ENCODE assay signal across 34 mouse cellular contexts in genomic region chr1:92703270-92703669, GRCm38 (mm10). TPM values are rescaled to one million over a fixed set of nuclear protein-coding genes. Genes with fewer than 3 reads are reported as not detected.
A peak's percentile ranks its signal among the peaks of the same experiment; 100 is the strongest.
DNase-seq lines count a peak whose midpoint lies in the region; ATAC-seq and TF ChIP-seq lines count a peak whose summit lies in the region.
"Had no signal": no experiment of that assay in that cellular context is flagged by ENCODE, and none has a peak within 500 bp of the region (broad histone marks: within the 10 kb centered on the region; RNA-seq: fewer than 3 reads in every experiment).

No protein-coding gene starts in this region.

- TF ChIP-seq POLR2A in myocyte (IDR thresholded peaks at IDR 0.05; ENCODE audit: insufficient read length, low read depth), result peak; percentile 30

- H3K36me3 ChIP-seq in heart, embryonic 14.5 days (ENCODE audit: control insufficient read depth, insufficient read depth, low read length), result no peaks in the 10 kb centered on the region
- no peaks in the 10 kb centered on the region for H3K36me3 ChIP-seq in myocyte (ENCODE audit: control insufficient read depth, insufficient read depth)
- H3K36me3 ChIP-seq: kidney, embryonic 15.5 days; liver, embryonic 15.5 days; neural tube, embryonic 15.5 days; stomach, embryonic 15.5 days had no signal

- H3ac ChIP-seq in myocyte (ENCODE audit: control insufficient read depth, insufficient read length), result no peak overlapping the region

- H3K9me3 ChIP-seq in heart, embryonic 14.5 days (ENCODE audit: control insufficient read depth, low read length), result no peaks in the 10 kb centered on the region
- H3K9me3 ChIP-seq: liver, embryonic 15.5 days; neural tube, embryonic 15.5 days; stomach, embryonic 15.5 days had no signal

- no peak for ATAC-seq in heart, embryonic 14.5 days (ENCODE audit: insufficient number of reproducible peaks, insufficient read depth, low FRiP score, low read depth)
- ATAC-seq: forebrain, embryonic 16.5 days; inflammation-experienced regulatory T-cells, adult 6 months had no signal

- H3K79me2 ChIP-seq in myocyte (ENCODE audit: control insufficient read depth, insufficient read depth), result no peaks in the 10 kb centered on the region

- intact Hi-C loops in left cerebral cortex, postnatal 4 days (cut with DNase I), result no loop called here
- intact Hi-C loops in left cerebral cortex, postnatal 10 days (cut with DNase I), result no loop called here

- H3K4me3 ChIP-seq in heart, embryonic 14.5 days (ENCODE audit: control insufficient read depth in 1 of 2, insufficient read depth in 1 of 2, low read depth in 1 of 2, low read length in 2 of 2), result no peak overlapping the region
- no peak overlapping the region for H3K4me3 ChIP-seq in myocyte
- H3K4me3 ChIP-seq: kidney, embryonic 15.5 days; layer of hippocampus, adult 2 months; left cerebral cortex, adult 2 months; liver, embryonic 15.5 days; neural tube, embryonic 15.5 days; stomach, embryonic 15.5 days had no signal

- no peak overlapping the region for H3K9ac ChIP-seq in heart, embryonic 14.5 days (ENCODE audit: low read length)
- H3K9ac ChIP-seq: hindbrain, embryonic 14.5 days; kidney, embryonic 15.5 days; liver, embryonic 15.5 days; lung, embryonic 14.5 days; neural tube, embryonic 15.5 days; stomach, embryonic 15.5 days had no signal

- peaks cover 27 to 32% of the 10 kb centered on the region in 2 experiments for H3K4me1 ChIP-seq in heart, embryonic 14.5 days (ENCODE audit: control insufficient read depth in 2 of 2, insufficient read depth in 2 of 2, low read length in 2 of 2)
- H3K4me1 ChIP-seq: liver, embryonic 15.5 days had no signal

- peak overlapping the region; percentile 34 to 44; a peak in 2 of 4 replicates for H3K27ac ChIP-seq in heart, embryonic 14.5 days (replicated peaks in 1 of 2; ENCODE audit: control insufficient read depth in 1 of 2, insufficient read depth in 1 of 2, low read depth in 2 of 2, low read length in 2 of 2)
- H3K27ac ChIP-seq: hindbrain, embryonic 14.5 days; kidney, embryonic 15.5 days; layer of hippocampus, adult 2 months; left cerebral cortex, adult 2 months; liver, embryonic 15.5 days; neural tube, embryonic 15.5 days; stomach, embryonic 15.5 days had no signal

- 0 out of 2 replicates have a peak overlapping the region, but pooled peaks have one; percentile 1 for H3K4me2 ChIP-seq in heart, embryonic 14.5 days (ENCODE audit: low read length)
- H3K4me2 ChIP-seq in myocyte (ENCODE audit: low read depth), result peak overlapping the region; percentile 69
- H3K4me2 ChIP-seq: hindbrain, embryonic 14.5 days; kidney, embryonic 15.5 days; liver, embryonic 15.5 days; lung, embryonic 14.5 days; neural tube, embryonic 15.5 days; stomach, embryonic 15.5 days had no signal

- 76% methylated on average over 3 of the region's 3 CpGs for WGBS in heart, embryonic 14.5 days

- H3K27me3 ChIP-seq in heart, embryonic 14.5 days (ENCODE audit: control insufficient read depth, insufficient read depth, low read length), result no peaks in the 10 kb centered on the region; the same call in 1 of the 2 replicates
- no peaks in the 10 kb centered on the region for H3K27me3 ChIP-seq in myocyte (ENCODE audit: control insufficient read depth, insufficient read depth, insufficient read length)
- H3K27me3 ChIP-seq: neural tube, embryonic 15.5 days; Patski; stomach, embryonic 15.5 days had no signal

- peak; percentile 7 for DNase-seq in cerebellum, adult 9-11 months
- no peak for DNase-seq in cerebellum, adult 11 months
- DNase-seq in heart, adult 8-10 months (ENCODE audit: low spot score), result no peak
- peak; percentile 59 for DNase-seq in left cerebral cortex, postnatal 4 days
- DNase-seq in left cerebral cortex, postnatal 10 days (ENCODE audit: extremely low spot score in 1 of 2, low spot score in 2 of 2), result no peak
- DNase-seq in layer of hippocampus, adult 11-12 months (ENCODE audit: low spot score), result no peak
- DNase-seq: cerebellum, adult 9-10 months; embryo, embryonic 11 days; kidney, adult 11 months; kidney, postnatal 25 days; lung, embryonic 14.5 days; midbrain, embryonic 14.5 days; retina, postnatal 1 day; right cerebral cortex, postnatal 25 days; thymus, postnatal 25 days had no signal

TF ChIP-seq in myocyte, 11 proteins besides CTCF, POLR2A, EP300 and RAD21:
- TF ChIP-seq USF1 (IDR thresholded peaks at IDR 0.05; ENCODE audit: low read depth), result no peak
- peak in 2 of 3 experiments; percentile 34 to 41 for TF ChIP-seq MYOD1 (IDR thresholded peaks at IDR 0.05; ENCODE audit: control insufficient read depth in 1 of 3, insufficient read length in 2 of 3, low read depth in 2 of 3)

RNA-seq across cellular contexts. Expression of gene Otos, which starts 54.6 kb away (rescaled TPM):
- not detected in 2 replicates for polyA plus RNA-seq in heart, embryonic 14.5 days (2014; fragmentation: Nextera tagmentation; extraction: Ambion mirVana)
- not detected for total RNA-seq in heart, adult 8-10 months (2022)
- total RNA-seq in left cerebral cortex, postnatal 4 days (2021), result not detected
- not detected for total RNA-seq in left cerebral cortex, postnatal 10 days (2021)
- polyA plus RNA-seq in myocyte (2012; fragmentation: generic; extraction: Trizol), result 1.2 TPM
- total RNA-seq: adrenal gland, postnatal 10 days; gastrocnemius, postnatal 25 days; heart, adult 18-20 months; heart, postnatal 4 days; left cerebral cortex, adult 2 months; liver, adult 2 months; monocyte, adult 5-6 weeks had no signal
- polyA plus RNA-seq: hindbrain, embryonic 14.5 days; limb, embryonic 11.5 days; liver, adult 2 months; lung, embryonic 14.5 days had no signal

Comparison
In these comparisons a context has a peak if more than half of its experiments do, and no peak if none do; other contexts are left out.
1. DNase-seq: peak in cerebellum, adult 9-11 months (single experiment) and left cerebral cortex, postnatal 4 days (single experiment); none in cerebellum, adult 11 months (single experiment), heart, adult 8-10 months (single experiment), left cerebral cortex, postnatal 10 days (0 of 2) and layer of hippocampus, adult 11-12 months (single experiment).